Mouse (Mus musculus) liver, adult (tissue): ENCODE results near the gene Sult2a7.
A peak's percentile ranks its signal among the peaks of the same experiment; 100 is the strongest.

Source experiments
- GATA4 ChIP-seq: IDR thresholded peaks from 2 replicates; pipeline ENCODE4 v1.6.1; 2014; ENCODE audit warnings: mild to moderate bottlenecking, low read length; ENCODE audit not compliant: insufficient replicate concordance

Gene Sult2a7

DNA sequence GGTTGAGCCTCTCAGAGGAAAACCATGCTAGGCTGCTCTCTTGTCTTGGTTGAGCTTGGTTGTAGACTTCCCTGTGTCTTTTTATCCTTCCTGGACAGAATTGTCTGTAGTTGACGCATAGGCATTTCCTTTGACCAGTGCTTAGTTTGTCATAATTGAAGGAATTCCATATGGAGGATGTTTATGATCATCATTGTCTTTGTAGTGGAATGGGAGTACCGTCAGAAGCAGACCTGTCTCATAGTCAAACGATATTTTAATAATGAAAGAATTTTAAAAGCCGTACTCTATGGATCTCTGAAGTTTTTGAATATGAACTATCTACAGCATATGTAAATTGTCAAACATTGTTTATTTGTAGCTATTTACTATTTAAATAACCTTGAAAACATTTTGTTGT lies at the start of gene Sult2a7:
TSS of gene Sult2a7 (minus strand) at position 101 of the 400 bp plus-strand sequence.
- no peak for TF ChIP-seq GATA4

DNA sequence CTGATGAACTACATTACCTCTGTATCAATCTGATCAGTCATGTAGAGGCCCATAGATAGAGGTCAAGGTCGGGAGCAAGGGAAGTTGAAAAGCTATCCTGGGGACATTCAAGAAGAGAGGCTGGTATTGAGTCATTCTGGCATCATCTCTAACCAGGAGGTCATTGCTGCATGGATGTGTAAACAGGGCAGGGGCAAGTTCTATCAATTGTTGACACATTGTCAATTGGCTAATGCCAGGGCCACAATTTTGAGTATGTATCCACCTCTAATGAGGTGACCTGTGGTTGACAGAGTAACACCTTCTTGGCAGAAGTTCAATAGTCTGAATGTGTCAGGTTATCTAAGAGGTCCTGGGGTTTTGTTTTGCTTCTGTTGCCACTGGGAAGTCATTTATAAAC lies 31.2 kb upstream of the Sult2a7 start:
- peak; percentile 64; the same call in 1 of the 2 replicates for TF ChIP-seq GATA4

DNA sequence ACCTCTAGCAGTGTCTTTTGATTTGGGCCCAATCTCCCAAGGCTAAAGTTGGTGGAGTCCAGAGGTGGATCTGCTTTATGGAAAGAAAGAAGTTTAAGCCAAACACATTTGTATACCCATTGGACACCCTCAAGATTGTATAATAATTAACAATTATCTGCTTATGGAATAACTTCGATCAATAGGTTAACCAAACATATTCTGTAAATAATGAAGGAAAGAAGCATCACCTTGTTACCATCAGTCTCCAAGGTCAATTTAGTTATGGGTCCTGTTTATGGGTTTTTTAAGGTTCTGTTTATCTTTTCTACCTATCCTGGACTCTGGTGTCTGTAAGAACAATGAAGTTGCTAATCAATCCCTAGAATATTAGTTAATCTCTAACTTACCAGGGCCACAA lies 28.6 kb upstream of the Sult2a7 start:
- TF ChIP-seq GATA4, result 0 out of 2 replicates have a peak, but pooled peaks have one; percentile 32

DNA sequence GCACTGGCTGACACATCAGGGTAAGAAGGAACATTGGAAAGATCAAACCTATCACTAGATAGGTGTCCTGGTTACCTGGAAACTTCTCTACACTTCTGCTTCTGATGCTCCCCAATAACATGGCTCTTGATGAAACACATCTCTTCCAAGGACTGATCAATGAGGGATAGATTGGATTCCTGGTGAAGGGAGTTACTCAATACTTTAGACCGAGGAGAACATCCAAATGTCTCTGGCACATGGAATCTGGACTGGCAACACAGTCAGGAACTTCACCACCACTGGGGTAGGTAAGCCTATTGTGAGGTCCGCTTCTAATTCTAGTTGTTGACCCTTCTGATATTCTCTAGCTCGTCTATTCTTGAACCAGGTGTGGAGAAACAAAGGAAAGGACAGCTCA lies 24.3 kb upstream of the Sult2a7 start:
- no peak for TF ChIP-seq GATA4

DNA sequence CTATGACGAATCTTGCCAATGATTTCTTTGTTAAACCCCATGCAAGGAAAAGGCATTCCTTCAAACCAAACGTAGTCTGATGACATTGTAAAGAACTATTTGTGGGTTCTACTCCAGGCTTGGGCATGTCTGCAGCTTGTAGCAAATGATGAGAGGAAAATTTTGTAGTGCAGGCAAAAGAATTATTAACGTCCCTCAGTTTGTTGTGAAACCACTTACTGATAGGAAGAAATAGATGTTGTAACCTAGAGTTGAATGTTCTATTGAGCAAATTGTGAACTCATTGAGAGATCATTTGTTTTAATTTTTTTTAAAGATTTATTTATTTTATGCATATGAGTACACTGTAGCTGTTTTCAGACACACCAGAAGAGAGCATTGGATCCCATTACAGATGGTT lies 1.1 kb downstream of the Sult2a7 start:
- TF ChIP-seq GATA4, result peak; percentile 78

DNA sequence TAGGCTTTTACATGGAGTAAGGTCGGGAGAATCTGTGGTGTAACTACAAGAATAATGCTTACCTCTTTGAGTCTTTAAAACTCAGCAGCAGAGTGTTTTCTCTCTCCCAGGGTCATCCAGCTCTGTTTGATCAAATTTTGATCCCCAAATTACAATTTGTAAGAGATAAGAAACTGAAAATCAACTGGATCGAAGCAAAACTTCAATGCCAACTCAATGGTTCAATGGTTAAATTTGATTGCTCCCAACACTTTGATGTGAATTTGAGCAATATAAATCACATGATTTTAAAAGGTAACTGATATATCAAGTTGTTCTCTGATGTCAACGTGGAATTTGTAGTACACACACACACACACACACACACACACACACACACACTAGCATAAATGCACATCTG lies 47.5 kb downstream of the Sult2a7 start, which contains the start of gene Sult2a8:
TSS of gene Sult2a8 (minus strand) at position 236 of the 400 bp plus-strand sequence.
- peak; percentile 74 for TF ChIP-seq GATA4

DNA sequence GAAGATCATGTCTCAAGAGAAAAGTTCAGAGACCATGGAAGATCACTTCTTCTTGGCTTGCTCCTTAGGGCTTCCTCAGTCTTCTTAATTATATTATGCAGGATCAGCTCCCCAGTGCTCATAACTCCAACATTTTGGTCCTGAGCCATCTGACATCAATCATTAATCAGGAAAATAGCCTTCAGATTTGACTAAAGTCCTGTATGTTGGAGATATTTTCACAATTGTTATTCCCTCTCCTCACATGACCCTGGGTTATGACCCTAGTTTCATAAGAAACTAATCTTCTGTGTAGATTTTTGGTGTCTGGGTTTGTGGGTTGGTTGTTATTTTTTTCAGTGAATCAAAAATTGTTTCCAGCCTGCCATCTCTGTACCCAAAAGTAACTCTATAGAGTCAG lies 54.4 kb downstream of the Sult2a7 start:
- no peak for TF ChIP-seq GATA4

DNA sequence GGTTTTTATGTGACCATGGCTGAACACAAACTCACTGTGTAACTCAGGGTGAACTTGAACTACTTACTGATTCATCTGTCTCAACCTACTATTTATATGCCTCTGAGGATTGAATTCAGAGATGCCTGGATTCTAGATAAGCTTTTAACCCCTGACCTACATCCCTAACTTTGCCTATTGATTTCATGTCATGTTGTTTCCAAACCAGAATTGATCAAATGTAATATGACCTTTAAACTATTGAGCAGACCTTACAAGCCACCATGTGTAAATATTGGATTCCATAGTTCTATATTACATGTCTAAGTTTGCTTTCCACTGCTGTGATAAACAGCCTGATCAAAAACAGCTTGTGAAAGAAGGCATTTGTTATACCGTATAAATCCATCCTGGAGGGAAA lies 55.5 kb downstream of the Sult2a7 start:
- peak; percentile 69; the same call in 1 of the 2 replicates for TF ChIP-seq GATA4

DNA sequence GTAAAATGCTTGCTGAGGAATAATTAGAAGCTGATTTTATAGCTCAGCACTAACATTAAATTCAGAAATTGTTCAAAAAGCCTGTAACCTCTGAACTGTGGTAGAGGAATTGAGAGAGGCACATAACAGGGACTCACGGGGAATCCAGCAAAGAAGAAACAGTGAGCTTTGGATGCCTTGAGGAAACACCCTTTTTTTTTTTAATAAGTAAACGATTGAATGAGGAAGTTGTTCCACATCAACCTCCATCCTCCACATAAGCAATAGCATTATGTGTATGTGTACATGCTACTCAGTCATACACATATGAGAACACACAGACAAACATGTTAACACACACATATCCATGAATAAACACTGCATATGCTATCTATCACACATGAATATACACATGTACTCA lies 56.0 kb downstream of the Sult2a7 start:
- no peak for TF ChIP-seq GATA4
